Mouse (Mus musculus) midbrain, embryonic 15.5 days (tissue): Measurements from ENCODE around the gene Fancd2. TPM values are rescaled to one million over a fixed set of nuclear protein-coding genes. Genes with fewer than 3 reads are reported as not detected.

Experiments used
- ATAC-seq: fragments of 200-750 bp; cut with Nextera tagmentation; replicated peaks from 2 replicates; pipeline ENCODE4 v1.8.0; 2017; ENCODE audit warnings: moderate TSS enrichment
- H3K27ac ChIP-seq: fragments of 300-500 bp; sonication (generic); 2 replicates; pipeline ENCODE4 v1.5.1; 2015; ENCODE audit warnings: mild to moderate bottlenecking, inconsistent platforms
- H3K27me3 ChIP-seq: fragments of 300-500 bp; sonication (generic); replicated peaks from 2 replicates; pipeline ENCODE4 v1.6.1; 2015; ENCODE audit warnings: inconsistent platforms
- H3K36me3 ChIP-seq: fragments of 300-500 bp; sonication (generic); replicated peaks from 2 replicates; pipeline ENCODE4 v1.6.1; 2015; ENCODE audit warnings: inconsistent platforms
- H3K4me1 ChIP-seq: fragments of 300-500 bp; sonication (generic); 2 replicates; pipeline ENCODE4 v1.6.1; 2015; ENCODE audit warnings: inconsistent platforms
- H3K4me2 ChIP-seq: fragments of 300-500 bp; sonication (generic); 2 replicates; pipeline ENCODE4 v1.6.1; 2015; ENCODE audit warnings: inconsistent platforms, mild to moderate bottlenecking, moderate library complexity
- H3K4me3 ChIP-seq: fragments of 300-500 bp; sonication (generic); 2 replicates; pipeline ENCODE4 v1.5.1; 2015; ENCODE audit warnings: mild to moderate bottlenecking, inconsistent platforms
- H3K9ac ChIP-seq: fragments of 300-500 bp; sonication (generic); 2 replicates; pipeline ENCODE4 v1.6.1; 2015; ENCODE audit warnings: mild to moderate bottlenecking, inconsistent platforms
- H3K9me3 ChIP-seq: fragments of 300-500 bp; sonication (generic); 2 replicates; pipeline ENCODE4 v1.6.1; 2016; ENCODE audit warnings: inconsistent platforms
- WGBS: fragments of 180-500 bp; shearing (Covaris S2); methylation state at CpG from one replicate; pipeline ENCODE4 v1.1.7; 2015; ENCODE audit warnings: mixed read lengths; 5-methylcytosine and 5-hydroxymethylcytosine counted together
- polyA plus RNA-seq: library from polyadenylated mRNA; unstranded; fragments of >200 nt; fragmentation: Nextera tagmentation; extraction: Ambion mirVana; gene quantifications from 2 replicates; pipeline ENCODE4 v1.2.1, GENCODE M21; 2015

Gene Fancd2
- polyA plus RNA-seq, 1 experiment from 2014 or later, result 2.6 TPM

DNA sequence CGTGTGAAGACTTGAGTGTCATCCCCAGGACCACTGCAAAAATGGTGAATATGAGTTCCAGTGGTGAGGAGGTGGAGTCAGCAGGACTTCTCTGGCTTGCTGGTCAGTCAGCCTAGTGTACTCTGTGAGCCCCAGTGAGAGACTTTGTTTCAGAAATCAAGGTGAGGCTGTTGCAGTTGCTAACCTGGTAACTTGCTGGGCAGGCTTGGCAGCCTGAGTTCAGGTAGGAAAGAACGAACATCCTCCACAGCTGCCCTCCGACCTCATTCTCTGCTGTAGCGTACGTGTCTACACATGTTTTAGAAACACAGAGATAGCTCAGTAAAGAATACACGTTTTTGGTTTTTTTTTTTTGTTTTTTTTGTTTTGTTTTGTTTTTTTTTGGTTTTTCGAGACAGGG, 3.4 kb downstream of the Fancd2 start:
- Histone ChIP-seq H3K27ac (no peak overlapping the region), H3K4me3 (no peak overlapping the region), H3K36me3 (no peaks in the 10 kb centered on the region), H3K4me1 (peaks cover 12% of the 10 kb centered on the region), H3K27me3 (no peaks in the 10 kb centered on the region), H3K9ac (no peak overlapping the region), H3K4me2 (no peak overlapping the region), H3K9me3 (no peaks in the 10 kb centered on the region)
- ATAC-seq, result no peak
- WGBS, result 82% methylated on average over 7 of the region's 7 CpGs

DNA sequence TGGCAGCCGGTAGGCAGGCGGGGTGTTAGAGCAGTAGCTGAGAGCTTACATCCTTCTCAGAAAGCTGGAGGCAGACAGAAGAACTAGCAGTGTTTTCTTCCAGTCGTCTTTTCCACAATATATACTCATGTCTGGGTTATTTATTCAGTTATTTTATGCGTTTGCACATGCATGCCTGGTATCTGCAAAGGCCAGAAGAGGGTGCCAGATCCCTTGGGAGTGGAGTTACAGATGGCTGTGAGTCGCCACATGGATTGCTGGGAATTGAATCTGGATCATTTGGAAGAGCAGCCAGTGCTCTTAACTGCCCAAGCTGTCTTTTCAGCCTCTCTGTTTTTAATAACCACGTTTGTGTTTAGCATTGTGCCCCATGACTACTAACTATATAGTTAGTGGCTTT, 10.1 kb downstream of the Fancd2 start:
- 89% methylated on average over 6 of the region's 6 CpGs for WGBS
- Histone ChIP-seq H3K4me2 (no peak overlapping the region), H3K27me3 (no peaks in the 10 kb centered on the region), H3K9ac (no peak overlapping the region), H3K36me3 (no peaks in the 10 kb centered on the region), H3K4me3 (no peak overlapping the region), H3K27ac (no peak overlapping the region), H3K9me3 (no peaks in the 10 kb centered on the region), H3K4me1 (no peaks in the 10 kb centered on the region)
- ATAC-seq, result no peak

- 92% methylated on average over 10 of the region's 12 CpGs for WGBS
- no peaks in the 10 kb centered on the region for H3K36me3 ChIP-seq
- no peak overlapping the region for H3K9ac ChIP-seq
- ATAC-seq, result no peak
- no peaks in the 10 kb centered on the region for H3K9me3 ChIP-seq
- H3K4me3 ChIP-seq, result no peak overlapping the region
- H3K27ac ChIP-seq, result no peak overlapping the region
- H3K27me3 ChIP-seq, result no peaks in the 10 kb centered on the region
- H3K4me1 ChIP-seq, result no peaks in the 10 kb centered on the region
- no peak overlapping the region for H3K4me2 ChIP-seq
Observed at GRCm38 (mm10) chr6:113543906-113544481, 12.5 kb downstream of the Fancd2 start.

DNA sequence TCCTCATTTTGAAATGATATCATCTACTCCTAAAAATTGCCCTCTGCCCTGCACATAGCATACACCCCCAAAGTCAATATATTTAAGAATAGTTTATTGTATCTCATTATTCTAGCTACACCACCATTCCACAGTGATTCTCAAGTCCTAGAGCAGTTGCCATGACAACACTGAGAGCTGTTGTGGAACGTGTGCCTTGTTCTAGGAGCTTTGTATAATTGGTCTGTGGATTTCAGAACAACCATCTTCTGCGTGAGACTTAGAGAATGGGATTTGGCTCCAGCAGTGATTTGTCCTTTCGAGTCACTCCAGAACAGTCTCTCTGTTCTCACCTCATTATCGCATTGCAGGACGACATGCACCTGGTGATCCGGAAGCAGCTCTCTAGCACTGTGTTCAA, 28.3 kb downstream of the Fancd2 start:
- H3K27me3 ChIP-seq, result no peaks in the 10 kb centered on the region
- H3K9me3 ChIP-seq, result no peaks in the 10 kb centered on the region
- no peak overlapping the region for H3K27ac ChIP-seq
- no peak overlapping the region for H3K4me3 ChIP-seq
- H3K4me2 ChIP-seq, result no peak overlapping the region
- 58% methylated on average over 6 of the region's 6 CpGs for WGBS
- H3K36me3 ChIP-seq, result no peaks in the 10 kb centered on the region
- H3K4me1 ChIP-seq, result no peaks in the 10 kb centered on the region
- ATAC-seq, result no peak
- H3K9ac ChIP-seq, result no peak overlapping the region

GRCm38 (mm10) chr6:113564557-113564956, 33.1 kb downstream of the Fancd2 start:
- Histone ChIP-seq H3K9ac (no peak overlapping the region), H3K4me1 (no peaks in the 10 kb centered on the region), H3K4me2 (no peak overlapping the region), H3K27me3 (no peaks in the 10 kb centered on the region), H3K27ac (no peak overlapping the region), H3K4me3 (no peak overlapping the region), H3K36me3 (no peaks in the 10 kb centered on the region), H3K9me3 (no peaks in the 10 kb centered on the region)
- whole genome bisulfite sequencing, result 95% methylated on average over 1 of the region's 1 CpGs
- ATAC-seq, result no peak

- Histone ChIP-seq H3K36me3 (no peaks in the 10 kb centered on the region), H3K4me2 (no peak overlapping the region), H3K9me3 (no peaks in the 10 kb centered on the region), H3K4me1 (no peaks in the 10 kb centered on the region), H3K9ac (no peak overlapping the region), H3K4me3 (no peak overlapping the region), H3K27me3 (no peaks in the 10 kb centered on the region), H3K27ac (no peak overlapping the region)
- no peak for ATAC-seq
- WGBS, result 94% methylated on average over 6 of the region's 6 CpGs
Observed at GRCm38 (mm10) chr6:113576044-113576443, 44.6 kb downstream of the Fancd2 start.

DNA sequence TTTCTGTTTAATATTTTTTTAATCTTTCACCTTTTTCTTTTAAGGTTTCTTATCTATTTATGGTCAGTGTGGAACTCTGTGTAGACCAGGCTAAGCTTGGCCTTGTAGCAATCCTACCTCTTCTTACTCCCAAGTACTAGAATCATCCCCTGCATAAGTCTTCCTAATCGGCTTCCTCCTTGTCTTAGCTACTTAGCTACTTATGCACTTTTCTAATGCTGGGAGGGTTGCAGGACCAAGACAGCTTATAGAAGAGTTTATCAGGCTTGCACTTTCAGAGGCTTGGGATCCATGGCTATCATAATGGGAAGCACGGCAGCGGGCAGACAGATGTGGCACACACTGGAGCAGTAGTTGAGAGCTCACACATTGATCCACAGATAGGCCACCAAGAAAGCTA, 47.8 kb downstream of the Fancd2 start:
- no peaks in the 10 kb centered on the region for H3K27me3 ChIP-seq
- WGBS, result 97% methylated on average over 3 of the region's 3 CpGs
- no peak overlapping the region for H3K4me3 ChIP-seq
- no peaks in the 10 kb centered on the region for H3K4me1 ChIP-seq
- H3K27ac ChIP-seq, result no peak overlapping the region
- no peak overlapping the region for H3K9ac ChIP-seq
- no peaks in the 10 kb centered on the region for H3K9me3 ChIP-seq
- H3K36me3 ChIP-seq, result no peaks in the 10 kb centered on the region
- H3K4me2 ChIP-seq, result no peak overlapping the region
- ATAC-seq, result no peak

GRCm38 (mm10) chr6:113583023-113583422, 51.5 kb downstream of the Fancd2 start:
- Histone ChIP-seq H3K9me3 (no peaks in the 10 kb centered on the region), H3K27ac (no peak overlapping the region), H3K4me1 (no peaks in the 10 kb centered on the region), H3K4me3 (no peak overlapping the region), H3K9ac (no peak overlapping the region), H3K4me2 (no peak overlapping the region), H3K36me3 (no peaks in the 10 kb centered on the region), H3K27me3 (no peaks in the 10 kb centered on the region)
- no peak for ATAC-seq
- WGBS, result 95% methylated on average over 4 of the region's 4 CpGs

GRCm38 (mm10) chr6:113585065-113585464, 53.6 kb downstream of the Fancd2 start:
- Histone ChIP-seq H3K4me1 (no peaks in the 10 kb centered on the region), H3K36me3 (no peaks in the 10 kb centered on the region), H3K9me3 (no peaks in the 10 kb centered on the region), H3K27ac (no peak overlapping the region), H3K27me3 (no peaks in the 10 kb centered on the region), H3K4me3 (no peak overlapping the region), H3K9ac (no peak overlapping the region), H3K4me2 (no peak overlapping the region)
- WGBS, result 91% methylated on average over 5 of the region's 5 CpGs
- no peak for ATAC-seq

GRCm38 (mm10) chr6:113586466-113587183, 55.1 kb downstream of the Fancd2 start:
- WGBS, result 74% methylated on average over 5 of the region's 5 CpGs
- H3K27ac ChIP-seq, result no peak overlapping the region
- no peaks in the 10 kb centered on the region for H3K9me3 ChIP-seq
- H3K4me2 ChIP-seq, result no peak overlapping the region
- no peak for ATAC-seq
- H3K4me1 ChIP-seq, result no peaks in the 10 kb centered on the region
- H3K27me3 ChIP-seq, result no peaks in the 10 kb centered on the region
- H3K9ac ChIP-seq, result no peak overlapping the region
- no peaks in the 10 kb centered on the region for H3K36me3 ChIP-seq
- H3K4me3 ChIP-seq, result no peak overlapping the region

GRCm38 (mm10) chr6:113592637-113593036, 61.2 kb downstream of the Fancd2 start:
- Histone ChIP-seq H3K4me3 (no peak overlapping the region), H3K9me3 (no peaks in the 10 kb centered on the region), H3K4me2 (no peak overlapping the region), H3K36me3 (no peaks in the 10 kb centered on the region), H3K27me3 (no peaks in the 10 kb centered on the region), H3K9ac (no peak overlapping the region), H3K4me1 (no peaks in the 10 kb centered on the region), H3K27ac (no peak overlapping the region)
- no peak for ATAC-seq
- 96% methylated on average over 2 of the region's 2 CpGs for WGBS

- no peaks in the 10 kb centered on the region for H3K4me1 ChIP-seq
- no peaks in the 10 kb centered on the region for H3K36me3 ChIP-seq
- ATAC-seq, result no peak
- no peaks in the 10 kb centered on the region for H3K9me3 ChIP-seq
- no peak overlapping the region for H3K4me2 ChIP-seq
- no peak overlapping the region for H3K9ac ChIP-seq
- WGBS, result 93% methylated on average over 4 of the region's 4 CpGs
- no peak overlapping the region for H3K4me3 ChIP-seq
- H3K27ac ChIP-seq, result no peak overlapping the region
- H3K27me3 ChIP-seq, result no peaks in the 10 kb centered on the region
Observed at GRCm38 (mm10) chr6:113597945-113598344, 66.5 kb downstream of the Fancd2 start.

DNA sequence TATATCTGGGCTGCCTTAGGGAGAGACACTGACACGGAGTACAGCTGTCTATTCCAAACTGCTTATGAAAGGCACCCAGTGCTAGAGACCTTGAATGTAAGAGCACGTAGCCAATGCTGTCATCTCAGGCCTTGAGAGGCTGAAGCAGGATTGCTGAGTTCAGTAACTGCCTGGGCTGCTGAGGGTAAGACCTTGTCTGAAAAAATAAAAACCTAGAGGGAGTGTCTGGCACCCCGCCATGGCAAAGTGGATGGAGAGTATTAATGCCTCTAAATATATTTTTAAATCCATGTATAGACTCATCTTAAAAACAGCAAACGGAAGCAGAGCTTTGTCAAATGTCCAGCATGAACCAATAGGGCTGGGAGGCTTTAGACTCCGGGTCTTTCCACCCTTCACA, 68.4 kb downstream of the Fancd2 start:
- no peak overlapping the region for H3K9ac ChIP-seq
- WGBS, result 71% methylated on average over 5 of the region's 5 CpGs
- no peak for ATAC-seq

More for the DNA sequence above, 68.4 kb downstream of the Fancd2 start:
- H3K27me3 ChIP-seq, result no peaks in the 10 kb centered on the region
- no peaks in the 10 kb centered on the region for H3K9me3 ChIP-seq
- no peak overlapping the region for H3K4me3 ChIP-seq
- H3K4me1 ChIP-seq, result no peaks in the 10 kb centered on the region
- no peak overlapping the region for H3K27ac ChIP-seq
- no peaks in the 10 kb centered on the region for H3K36me3 ChIP-seq
- H3K4me2 ChIP-seq, result no peak overlapping the region
